Mouse (Mus musculus): ENCODE results near the gene St3gal3. TPM values are rescaled to one million over a fixed set of nuclear protein-coding genes. Genes with fewer than 3 reads are reported as not detected.
A peak's percentile ranks its signal among the peaks of the same experiment; 100 is the strongest.

St3gal3 gene
- polyA plus RNA-seq, 1 experiment from 2014 or later = 5.2 TPM

DNA sequence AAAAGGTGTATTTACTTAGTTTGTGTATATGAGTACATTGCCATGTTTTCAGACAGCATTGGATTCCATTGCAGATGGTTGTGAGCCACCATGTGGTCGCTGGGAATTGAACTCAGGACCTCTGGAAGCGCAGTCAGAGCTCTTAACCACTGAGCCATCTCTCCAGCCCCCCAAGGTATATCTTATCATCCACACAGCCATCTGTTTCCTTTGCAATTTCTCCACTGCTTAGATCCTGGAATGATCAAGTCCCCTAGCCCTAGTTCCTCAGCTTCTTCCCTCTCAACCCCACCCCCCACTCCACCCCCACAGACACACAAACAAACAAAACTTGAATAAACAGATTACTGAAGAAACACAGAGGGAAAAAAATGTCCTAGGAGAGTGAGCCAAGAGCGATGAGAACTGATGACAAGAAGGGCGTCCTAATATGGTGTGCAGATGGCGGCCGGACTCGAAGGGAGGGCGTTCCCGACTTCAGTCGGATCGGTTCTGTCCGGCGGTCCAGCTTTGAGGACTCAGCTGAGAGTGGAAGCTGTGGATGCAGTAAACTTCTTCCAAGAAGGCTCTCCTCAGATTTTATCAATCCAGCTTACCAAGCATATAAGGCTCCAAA, 73.7 kb downstream of the St3gal3 start:
- no peak for ATAC-seq (replicated peaks; ENCODE audit: insufficient number of reproducible peaks, low FRiP score, low TSS enrichment)
- Histone ChIP-seq H3K27ac (ENCODE audit: low read depth, low read length) (no peak overlapping the region), H3K4me3 (ENCODE audit: low read depth, low read length) (no peak overlapping the region), H3K9me3 (replicated peaks; ENCODE audit: control insufficient read depth, low read length) (no peaks in the 10 kb centered on the region), H3K27me3 (ENCODE audit: control insufficient read depth, insufficient read depth, low read length) (no peaks in the 10 kb centered on the region), H3K4me1 (ENCODE audit: control insufficient read depth, insufficient read depth, low read length) (peaks cover 18% of the 10 kb centered on the region), H3K36me3 (ENCODE audit: control insufficient read depth, insufficient read depth, low read length) (no peaks in the 10 kb centered on the region), H3K9ac (ENCODE audit: low read depth, low read length) (no peak overlapping the region), H3K4me2 (no peak overlapping the region)
- WGBS (ENCODE audit: insufficient replicate concordance) = 77% methylated on average over 13 of the region's 13 CpGs

DNA sequence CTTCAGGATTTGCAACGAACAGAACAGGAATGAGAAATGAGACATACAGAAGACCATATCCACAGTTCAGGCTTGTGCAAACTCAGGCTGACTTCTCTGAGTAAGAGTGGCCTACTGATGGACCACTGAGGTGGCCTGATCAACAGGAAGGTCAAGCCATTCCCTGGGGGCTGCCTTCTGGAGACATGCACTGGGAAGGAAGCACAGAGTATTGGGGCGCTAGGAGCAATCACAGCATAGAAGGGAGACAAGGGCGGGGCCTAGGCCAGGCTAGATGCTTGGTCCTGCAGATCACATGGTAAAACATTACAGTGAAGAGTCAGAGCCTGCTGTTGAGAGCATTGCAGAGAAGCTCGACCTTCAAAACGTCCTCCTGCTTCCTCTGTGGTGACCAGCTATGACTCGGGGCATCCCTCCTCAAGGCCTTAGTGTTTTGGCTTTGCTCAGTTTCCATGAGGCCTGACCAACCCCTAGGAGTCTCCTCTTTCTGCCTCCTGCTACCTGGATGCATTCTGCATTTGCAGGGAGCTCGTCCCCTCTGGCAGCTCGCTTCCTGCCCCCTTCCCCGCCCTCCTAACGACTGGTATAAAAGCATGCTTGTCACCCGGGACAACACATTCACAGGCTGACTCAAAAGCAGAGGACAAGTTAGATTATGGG, 74.8 kb downstream of the St3gal3 start:
- no peaks in the 10 kb centered on the region for H3K27me3 ChIP-seq (ENCODE audit: control insufficient read depth, insufficient read depth, low read length)
- no peak overlapping the region for H3K27ac ChIP-seq (ENCODE audit: low read depth, low read length)
- H3K4me1 ChIP-seq (ENCODE audit: control insufficient read depth, insufficient read depth, low read length) = peaks cover 18% of the 10 kb centered on the region
- no peaks in the 10 kb centered on the region for H3K9me3 ChIP-seq (replicated peaks; ENCODE audit: control insufficient read depth, low read length)
- 51% methylated on average over 11 of the region's 11 CpGs for WGBS (ENCODE audit: insufficient replicate concordance)
- no peak overlapping the region for H3K9ac ChIP-seq (ENCODE audit: low read depth, low read length)
- H3K4me3 ChIP-seq (ENCODE audit: low read depth, low read length) = no peak overlapping the region
- H3K36me3 ChIP-seq (ENCODE audit: control insufficient read depth, insufficient read depth, low read length) = no peaks in the 10 kb centered on the region
- no peak overlapping the region for H3K4me2 ChIP-seq
- ATAC-seq (replicated peaks; ENCODE audit: insufficient number of reproducible peaks, low FRiP score, low TSS enrichment) = no peak

DNA sequence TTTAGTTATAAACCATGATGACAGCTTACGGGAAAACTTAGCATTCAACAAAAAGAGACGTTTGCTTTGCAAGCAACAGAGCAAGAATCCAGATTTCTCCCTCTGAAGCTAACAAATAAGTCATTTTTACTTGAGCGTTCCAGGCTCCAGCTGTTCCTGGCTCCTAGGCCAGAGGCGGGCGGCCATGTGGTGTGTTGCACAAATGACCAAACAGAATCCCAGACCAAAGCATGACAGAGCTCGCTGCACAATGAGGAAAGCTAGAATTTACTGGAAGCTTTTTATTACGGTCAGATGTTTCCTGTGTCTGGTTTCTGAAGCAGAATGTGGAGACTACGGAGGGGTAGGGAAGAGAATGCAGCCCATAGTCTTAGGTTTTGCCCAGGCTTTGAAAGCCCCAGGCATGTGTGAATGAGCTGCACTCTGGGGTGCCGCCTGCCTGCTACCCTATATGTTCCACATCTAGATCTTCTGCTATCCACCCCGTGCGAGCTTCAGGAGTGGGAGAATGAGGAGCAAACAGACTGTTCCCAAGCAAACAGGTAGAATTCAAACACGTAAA, 76.5 kb downstream of the St3gal3 start:
- Histone ChIP-seq H3K4me2 (no peak overlapping the region), H3K4me3 (ENCODE audit: low read depth, low read length) (no peak overlapping the region), H3K27me3 (ENCODE audit: control insufficient read depth, insufficient read depth, low read length) (no peaks in the 10 kb centered on the region), H3K4me1 (ENCODE audit: control insufficient read depth, insufficient read depth, low read length) (peaks cover 18% of the 10 kb centered on the region), H3K36me3 (ENCODE audit: control insufficient read depth, insufficient read depth, low read length) (no peaks in the 10 kb centered on the region), H3K9ac (ENCODE audit: low read depth, low read length) (no peak overlapping the region), H3K9me3 (replicated peaks; ENCODE audit: control insufficient read depth, low read length) (no peaks in the 10 kb centered on the region), H3K27ac (ENCODE audit: low read depth, low read length) (no peak overlapping the region)
- no peak for ATAC-seq (replicated peaks; ENCODE audit: insufficient number of reproducible peaks, low FRiP score, low TSS enrichment)
- 74% methylated on average over 12 of the region's 12 CpGs for WGBS (ENCODE audit: insufficient replicate concordance)

DNA sequence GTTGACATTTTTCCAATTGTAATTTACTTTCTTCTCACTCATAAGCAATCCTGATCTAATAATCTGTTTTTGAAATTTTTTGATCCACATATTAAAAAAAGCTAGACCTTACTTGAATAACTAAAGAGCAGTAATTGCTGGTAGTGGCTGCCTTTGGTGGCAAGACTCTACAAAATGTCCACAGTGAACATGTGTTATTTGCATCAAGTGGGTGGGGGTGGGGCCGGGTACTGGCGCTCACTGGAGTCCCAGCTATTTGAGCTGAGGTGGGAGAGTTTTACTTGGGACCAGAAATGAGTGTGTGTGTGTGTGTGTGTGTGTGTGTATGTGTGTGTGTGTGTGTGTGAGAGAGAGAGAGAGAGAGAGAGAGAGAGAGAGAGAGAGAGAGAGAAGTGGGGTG, 77.6 kb downstream of the St3gal3 start:
- Histone ChIP-seq H3K36me3 (ENCODE audit: control insufficient read depth, insufficient read depth, low read length) (no peaks in the 10 kb centered on the region), H3K27me3 (ENCODE audit: control insufficient read depth, insufficient read depth, low read length) (no peaks in the 10 kb centered on the region), H3K4me2 (no peak overlapping the region), H3K4me1 (ENCODE audit: control insufficient read depth, insufficient read depth, low read length) (peaks cover 17% of the 10 kb centered on the region), H3K9ac (ENCODE audit: low read depth, low read length) (no peak overlapping the region), H3K4me3 (ENCODE audit: low read depth, low read length) (no peak overlapping the region), H3K27ac (ENCODE audit: low read depth, low read length) (no peak overlapping the region), H3K9me3 (replicated peaks; ENCODE audit: control insufficient read depth, low read length) (no peaks in the 10 kb centered on the region)
- WGBS (ENCODE audit: insufficient replicate concordance) = 66% methylated on average over 2 of the region's 2 CpGs
- ATAC-seq (replicated peaks; ENCODE audit: insufficient number of reproducible peaks, low FRiP score, low TSS enrichment) = no peak

DNA sequence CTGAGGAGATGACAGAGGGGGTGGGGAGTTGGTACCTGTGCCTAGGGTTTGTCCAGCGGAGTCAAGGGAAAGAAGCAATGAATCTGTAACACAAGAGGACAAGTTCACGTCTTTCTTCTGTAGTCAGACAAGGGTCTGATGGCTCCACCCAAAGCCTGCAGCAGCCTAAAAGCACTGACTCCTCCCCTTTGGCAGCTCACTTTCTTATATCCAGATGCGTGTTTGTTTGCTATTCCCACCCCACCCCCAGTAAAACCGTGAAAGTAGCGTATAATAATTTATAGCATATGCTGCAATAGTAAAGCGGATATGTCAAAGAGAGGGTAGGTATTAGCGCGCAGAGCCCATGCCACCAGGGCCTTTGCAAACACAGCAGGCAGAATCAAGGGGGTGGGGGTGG, 80.1 kb downstream of the St3gal3 start:
- Histone ChIP-seq H3K36me3 (ENCODE audit: control insufficient read depth, insufficient read depth, low read length) (no peaks in the 10 kb centered on the region), H3K4me1 (ENCODE audit: control insufficient read depth, insufficient read depth, low read length) (peaks cover 9% of the 10 kb centered on the region), H3K27me3 (ENCODE audit: control insufficient read depth, insufficient read depth, low read length) (no peaks in the 10 kb centered on the region), H3K27ac (ENCODE audit: low read depth, low read length) (no peak overlapping the region), H3K9me3 (replicated peaks; ENCODE audit: control insufficient read depth, low read length) (no peaks in the 10 kb centered on the region), H3K9ac (ENCODE audit: low read depth, low read length) (no peak overlapping the region), H3K4me3 (ENCODE audit: low read depth, low read length) (no peak overlapping the region), H3K4me2 (no peak overlapping the region)
- WGBS (ENCODE audit: insufficient replicate concordance) = 74% methylated on average over 8 of the region's 8 CpGs
- no peak for ATAC-seq (replicated peaks; ENCODE audit: insufficient number of reproducible peaks, low FRiP score, low TSS enrichment)

DNA sequence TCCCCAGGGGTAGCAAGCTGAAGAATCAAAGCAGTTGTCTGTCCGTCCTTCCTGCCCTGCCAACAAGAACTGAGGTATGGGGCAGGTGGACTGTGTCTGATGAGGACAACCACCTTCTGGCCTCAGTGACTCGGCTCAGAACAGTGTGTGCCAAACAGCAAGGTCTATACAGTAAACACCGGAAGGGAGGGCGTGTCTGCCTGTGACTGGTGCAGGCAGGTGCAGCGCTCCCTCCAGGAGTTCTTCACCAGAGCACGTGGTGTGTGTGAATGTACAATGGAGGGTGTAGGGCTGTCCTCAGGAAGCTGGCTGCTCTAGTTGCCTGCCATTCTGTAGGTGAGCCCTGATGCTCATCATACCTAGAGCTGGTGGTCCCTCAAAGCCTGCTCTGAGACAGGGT, 80.8 kb downstream of the St3gal3 start:
- H3K36me3 ChIP-seq (ENCODE audit: control insufficient read depth, insufficient read depth, low read length) = no peaks in the 10 kb centered on the region
- no peak overlapping the region for H3K27ac ChIP-seq (ENCODE audit: low read depth, low read length)
- H3K4me2 ChIP-seq = no peak overlapping the region
- no peak overlapping the region for H3K4me3 ChIP-seq (ENCODE audit: low read depth, low read length)
- 79% methylated on average over 6 of the region's 6 CpGs for WGBS (ENCODE audit: insufficient replicate concordance)
- H3K9ac ChIP-seq (ENCODE audit: low read depth, low read length) = no peak overlapping the region
- H3K4me1 ChIP-seq (ENCODE audit: control insufficient read depth, insufficient read depth, low read length) = peaks cover 14% of the 10 kb centered on the region
- no peaks in the 10 kb centered on the region for H3K27me3 ChIP-seq (ENCODE audit: control insufficient read depth, insufficient read depth, low read length)
- ATAC-seq (replicated peaks; ENCODE audit: insufficient number of reproducible peaks, low FRiP score, low TSS enrichment) = no peak
- no peaks in the 10 kb centered on the region for H3K9me3 ChIP-seq (replicated peaks; ENCODE audit: control insufficient read depth, low read length)

DNA sequence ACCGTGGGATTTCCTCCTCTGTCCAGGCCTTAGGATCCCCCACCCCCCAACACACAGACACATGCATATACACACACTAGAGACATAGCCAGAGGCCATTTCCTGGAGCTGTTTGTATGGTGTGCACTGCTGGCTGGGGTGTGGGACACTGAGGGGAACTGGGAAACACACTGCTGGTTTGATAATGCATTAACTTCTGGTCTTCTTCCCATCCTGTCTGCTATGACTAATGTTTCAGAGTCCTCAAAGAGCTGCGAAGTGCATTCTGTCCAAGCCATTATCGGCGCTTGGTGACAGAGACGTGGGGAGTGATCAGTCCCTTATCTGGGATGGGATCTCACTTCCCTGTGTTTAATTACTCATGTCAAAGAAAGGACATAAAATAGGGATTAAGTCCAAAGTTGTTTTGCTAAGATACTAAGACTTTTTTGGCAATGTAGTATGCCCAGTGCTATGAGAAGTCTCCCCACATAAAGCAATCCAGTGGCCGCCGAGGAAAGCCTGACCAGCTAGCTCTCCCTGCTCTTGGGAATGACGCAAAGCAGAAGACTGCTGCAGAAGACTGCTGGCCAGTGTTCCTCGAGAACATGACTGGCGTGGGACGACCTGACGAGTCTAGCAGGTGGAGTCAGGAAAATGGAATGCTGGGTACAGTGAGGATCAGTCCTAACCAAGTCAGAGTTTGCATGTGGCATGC, 85.0 kb downstream of the St3gal3 start:
- Histone ChIP-seq H3K4me1 (ENCODE audit: control insufficient read depth, insufficient read depth, low read length) (peaks cover 9% of the 10 kb centered on the region), H3K27ac (ENCODE audit: low read depth, low read length) (peak overlapping the region; percentile 25; the same call in 1 of the 2 replicates), H3K9me3 (replicated peaks; ENCODE audit: control insufficient read depth, low read length) (no peaks in the 10 kb centered on the region), H3K36me3 (ENCODE audit: control insufficient read depth, insufficient read depth, low read length) (no peaks in the 10 kb centered on the region), H3K27me3 (ENCODE audit: control insufficient read depth, insufficient read depth, low read length) (no peaks in the 10 kb centered on the region), H3K4me3 (ENCODE audit: low read depth, low read length) (no peak overlapping the region), H3K4me2 (no peak overlapping the region), H3K9ac (ENCODE audit: low read depth, low read length) (0 out of 2 replicates have a peak overlapping the region, but pooled peaks have one; percentile 39)
- WGBS (ENCODE audit: insufficient replicate concordance) = 31% methylated on average over 12 of the region's 12 CpGs
- ATAC-seq (replicated peaks; ENCODE audit: insufficient number of reproducible peaks, low FRiP score, low TSS enrichment) = 0 out of 2 replicates have a peak, but pooled peaks have one; percentile 56

DNA sequence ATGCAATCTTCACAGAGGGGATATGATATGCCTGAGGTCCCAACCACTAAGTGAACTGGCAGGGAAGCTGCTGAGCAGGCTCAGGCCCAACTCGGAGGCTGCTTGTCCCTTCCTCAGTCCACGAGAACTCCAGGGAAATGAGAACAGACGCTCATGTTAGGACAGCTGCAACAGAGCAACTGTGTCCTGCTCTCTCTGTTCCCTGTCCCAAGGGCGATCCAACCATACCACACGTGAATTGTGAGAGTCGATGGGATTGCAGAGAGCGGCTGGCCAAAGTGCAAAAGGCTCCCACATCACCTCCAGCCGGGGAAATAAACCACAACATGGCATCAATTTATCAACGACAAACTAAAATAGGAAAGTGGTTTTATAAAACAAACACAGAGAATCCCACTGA, 90.2 kb downstream of the St3gal3 start:
- no peak overlapping the region for H3K9ac ChIP-seq (ENCODE audit: low read depth, low read length)

More for the DNA sequence above, 90.2 kb downstream of the St3gal3 start:
- Histone ChIP-seq H3K27me3 (ENCODE audit: control insufficient read depth, insufficient read depth, low read length) (no peaks in the 10 kb centered on the region), H3K36me3 (ENCODE audit: control insufficient read depth, insufficient read depth, low read length) (no peaks in the 10 kb centered on the region), H3K4me2 (no peak overlapping the region), H3K4me3 (ENCODE audit: low read depth, low read length) (no peak overlapping the region), H3K9me3 (replicated peaks; ENCODE audit: control insufficient read depth, low read length) (no peaks in the 10 kb centered on the region), H3K4me1 (ENCODE audit: control insufficient read depth, insufficient read depth, low read length) (peaks cover 12% of the 10 kb centered on the region), H3K27ac (ENCODE audit: low read depth, low read length) (no peak overlapping the region)
- no peak for ATAC-seq (replicated peaks; ENCODE audit: insufficient number of reproducible peaks, low FRiP score, low TSS enrichment)
- 66% methylated on average over 9 of the region's 9 CpGs for whole genome bisulfite sequencing (ENCODE audit: insufficient replicate concordance)

All from heart, embryonic 11.5 days (tissue).